Mouse (Mus musculus) spleen, adult 2 months (tissue): Measurements from ENCODE around the gene 1810055G02Rik.

ENCODE experiments used
- CTCF ChIP-seq: fragments of 200-500 bp; IDR thresholded peaks from 2 replicates; pipeline ENCODE4 v1.5.1; 2011; ENCODE audit warnings: mild to moderate bottlenecking, inconsistent platforms; ENCODE audit not compliant: insufficient read depth, insufficient read length, insufficient replicate concordance; ENCODE audit errors: extremely low read depth
- POLR2A ChIP-seq: fragments of 200-500 bp; IDR thresholded peaks from 2 replicates; pipeline ENCODE4 v1.6.1; 2011; ENCODE audit warnings: low read depth, low read length, inconsistent platforms

DNA sequence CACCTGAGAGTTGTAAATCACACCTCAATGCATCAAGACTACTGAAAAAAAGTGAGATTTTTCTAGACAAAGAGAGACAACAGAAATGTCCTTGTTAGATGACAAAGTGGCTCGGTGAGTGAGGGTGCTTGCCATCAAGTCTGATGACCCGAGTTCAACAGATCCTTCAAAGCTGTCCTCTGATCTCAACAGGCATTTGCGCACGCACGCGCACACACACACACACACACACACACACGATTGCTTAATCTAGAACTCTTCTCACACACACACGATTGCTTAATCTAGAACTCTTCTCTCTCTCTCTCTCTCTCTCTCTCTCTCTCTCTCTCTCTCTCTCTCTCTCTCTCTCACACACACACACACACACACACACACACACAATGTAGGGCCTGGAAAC is 12.1 kb upstream of the 1810055G02Rik start:
- no peak for TF ChIP-seq POLR2A
- no peak for TF ChIP-seq CTCF
